Mouse (Mus musculus): ENCODE measurements around the gene Hoxc10. TPM values are rescaled to one million over a fixed set of nuclear protein-coding genes. Genes with fewer than 3 reads are reported as not detected.
A peak's percentile ranks its signal among the peaks of the same experiment; 100 is the strongest.

Gene Hoxc10
- polyA plus RNA-seq, 1 experiment from 2014 or later = 0.10 TPM

DNA sequence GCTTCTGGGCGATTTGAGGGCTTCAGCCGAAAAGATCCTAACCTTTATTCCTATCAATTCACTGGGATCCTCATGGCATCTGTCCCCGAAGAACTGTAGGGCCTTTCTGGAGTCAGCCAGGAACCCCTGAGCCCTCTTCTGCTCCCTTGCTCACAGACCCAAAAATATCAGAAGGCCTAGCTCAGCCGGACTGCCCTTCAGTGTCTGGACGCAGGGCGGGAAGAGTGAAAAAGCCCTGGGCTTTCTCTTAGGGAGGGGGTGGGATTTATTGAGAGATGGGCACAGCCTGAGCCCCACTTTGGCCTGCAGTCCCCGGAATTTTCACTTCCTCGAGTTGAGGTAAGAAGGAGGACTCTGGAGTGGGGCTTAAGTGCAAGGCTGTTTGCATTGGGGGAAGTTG, 3.3 kb upstream of the Hoxc10 start:
- WGBS = 2% methylated on average over 8 of the region's 8 CpGs
- Histone ChIP-seq H3K36me3 (no peaks in the 10 kb centered on the region), H3K27ac (no peak overlapping the region), H3K9me3 (no peaks in the 10 kb centered on the region), H3K27me3 (peaks cover 97% of the 10 kb centered on the region), H3K9ac (no peak overlapping the region), H3K4me1 (peaks cover 5% of the 10 kb centered on the region; the same call in 1 of the 2 replicates), H3K4me3 (no peak overlapping the region), H3K4me2 (no peak overlapping the region)
- no peak for ATAC-seq (ENCODE audit: insufficient number of reproducible peaks, insufficient read depth, low FRiP score, low TSS enrichment, low read depth)

DNA sequence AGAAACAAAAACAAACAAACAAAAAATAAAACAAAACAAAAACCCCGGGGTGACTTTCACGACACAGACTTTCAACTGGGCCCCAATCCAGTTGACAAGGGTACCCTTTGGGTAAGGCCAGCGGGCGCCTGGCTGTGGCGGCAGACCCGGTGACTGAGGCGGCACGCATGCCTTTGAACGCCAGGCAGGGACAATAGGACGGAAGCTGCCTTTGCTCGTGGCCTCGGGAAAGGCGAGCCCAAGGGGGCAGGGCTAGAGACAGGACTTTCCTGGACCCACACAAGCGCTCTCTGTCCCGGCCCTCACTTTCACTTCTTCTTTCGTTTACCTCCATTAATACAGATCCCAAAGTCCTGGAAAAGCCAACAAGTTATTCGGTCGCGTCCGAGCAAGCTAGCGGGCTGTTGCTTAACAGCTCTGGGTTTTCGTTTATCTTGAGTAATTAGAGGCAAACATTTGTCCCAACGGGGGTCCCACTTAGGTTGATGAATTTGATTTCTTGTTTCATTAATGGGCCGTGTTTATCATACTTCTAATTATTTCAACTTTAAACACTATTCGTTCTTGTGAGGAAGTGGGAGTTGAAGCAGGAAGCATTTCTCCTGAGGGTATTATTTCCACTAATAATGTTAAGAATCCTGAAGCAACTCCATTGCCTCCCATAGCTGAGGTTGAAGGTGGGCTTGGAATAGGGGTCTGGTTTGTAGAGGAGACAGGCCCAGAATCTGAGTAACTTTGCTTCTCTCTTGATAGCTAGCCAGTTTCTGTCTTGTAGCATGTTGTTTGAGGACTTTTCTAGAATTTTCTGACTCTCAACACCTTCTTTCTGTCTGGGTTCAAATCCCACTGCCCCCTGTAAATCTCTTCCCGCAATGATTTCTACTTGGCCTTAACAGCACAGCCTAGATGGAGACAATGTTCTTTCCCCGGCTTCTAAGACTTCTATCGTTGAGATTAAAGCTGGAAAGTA, 2.6 kb upstream of the Hoxc10 start:
- H3K4me2 ChIP-seq = no peak overlapping the region
- no peak overlapping the region for H3K9ac ChIP-seq
- no peak overlapping the region for H3K27ac ChIP-seq
- H3K27me3 ChIP-seq = peaks cover 97% of the 10 kb centered on the region
- peaks cover 5% of the 10 kb centered on the region; the same call in 1 of the 2 replicates for H3K4me1 ChIP-seq
- no peak for ATAC-seq (ENCODE audit: insufficient number of reproducible peaks, insufficient read depth, low FRiP score, low TSS enrichment, low read depth)
- H3K4me3 ChIP-seq = no peak overlapping the region
- 2% methylated on average over 28 of the region's 28 CpGs for WGBS
- no peaks in the 10 kb centered on the region for H3K36me3 ChIP-seq
- H3K9me3 ChIP-seq = no peaks in the 10 kb centered on the region

DNA sequence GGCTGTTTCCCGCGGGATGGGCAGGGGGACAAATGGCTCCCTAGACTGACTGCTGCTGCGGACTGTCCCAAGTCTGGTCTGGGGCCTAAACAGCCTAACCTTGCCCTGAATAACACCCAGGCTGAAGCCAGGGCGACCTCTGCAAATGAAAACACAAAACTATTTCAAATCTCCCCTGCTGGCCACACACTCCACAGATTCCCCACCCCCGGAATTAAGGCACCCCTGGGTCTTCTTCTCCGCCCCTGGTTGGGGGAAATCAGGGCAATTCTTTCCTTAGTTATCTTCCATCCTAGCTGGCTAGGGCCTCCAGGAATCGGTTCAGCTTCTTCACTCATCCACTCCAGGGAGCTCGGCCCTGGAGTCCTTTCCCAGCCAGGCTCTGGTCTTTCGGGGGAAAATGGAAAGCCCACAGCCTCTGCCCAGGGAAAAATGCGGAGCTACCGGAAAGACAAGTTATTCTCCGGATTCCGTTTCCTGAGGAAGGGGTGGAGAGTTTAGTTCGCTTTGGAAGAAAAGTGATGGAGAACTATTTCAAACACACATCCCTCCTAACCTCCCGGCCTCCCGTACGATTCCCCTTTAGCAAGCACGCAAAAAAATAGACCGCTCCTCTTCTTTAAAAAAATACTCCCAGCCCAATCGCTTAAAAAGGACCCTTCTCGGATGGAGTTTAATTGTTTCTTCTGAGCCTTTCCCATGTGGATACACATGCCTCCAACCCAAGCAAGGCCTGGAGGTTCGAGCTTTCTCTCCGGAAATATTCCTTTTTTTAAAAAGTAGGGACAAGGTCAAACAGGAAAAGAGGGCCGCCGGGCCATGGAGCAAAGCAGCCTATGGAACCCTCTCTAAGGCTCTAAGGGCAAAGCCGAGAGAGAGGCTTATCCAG, 1.3 kb upstream of the Hoxc10 start:
- WGBS = 2% methylated on average over 26 of the region's 26 CpGs
- H3K36me3 ChIP-seq = no peaks in the 10 kb centered on the region
- H3K4me3 ChIP-seq = no peak overlapping the region
- H3K9ac ChIP-seq = no peak overlapping the region
- no peak for ATAC-seq (ENCODE audit: insufficient number of reproducible peaks, insufficient read depth, low FRiP score, low TSS enrichment, low read depth)
- no peak overlapping the region for H3K4me2 ChIP-seq
- H3K9me3 ChIP-seq = no peaks in the 10 kb centered on the region
- no peak overlapping the region for H3K27ac ChIP-seq
- H3K27me3 ChIP-seq = peaks cover 97% of the 10 kb centered on the region
- H3K4me1 ChIP-seq = peaks cover 5% of the 10 kb centered on the region; the same call in 1 of the 2 replicates

DNA sequence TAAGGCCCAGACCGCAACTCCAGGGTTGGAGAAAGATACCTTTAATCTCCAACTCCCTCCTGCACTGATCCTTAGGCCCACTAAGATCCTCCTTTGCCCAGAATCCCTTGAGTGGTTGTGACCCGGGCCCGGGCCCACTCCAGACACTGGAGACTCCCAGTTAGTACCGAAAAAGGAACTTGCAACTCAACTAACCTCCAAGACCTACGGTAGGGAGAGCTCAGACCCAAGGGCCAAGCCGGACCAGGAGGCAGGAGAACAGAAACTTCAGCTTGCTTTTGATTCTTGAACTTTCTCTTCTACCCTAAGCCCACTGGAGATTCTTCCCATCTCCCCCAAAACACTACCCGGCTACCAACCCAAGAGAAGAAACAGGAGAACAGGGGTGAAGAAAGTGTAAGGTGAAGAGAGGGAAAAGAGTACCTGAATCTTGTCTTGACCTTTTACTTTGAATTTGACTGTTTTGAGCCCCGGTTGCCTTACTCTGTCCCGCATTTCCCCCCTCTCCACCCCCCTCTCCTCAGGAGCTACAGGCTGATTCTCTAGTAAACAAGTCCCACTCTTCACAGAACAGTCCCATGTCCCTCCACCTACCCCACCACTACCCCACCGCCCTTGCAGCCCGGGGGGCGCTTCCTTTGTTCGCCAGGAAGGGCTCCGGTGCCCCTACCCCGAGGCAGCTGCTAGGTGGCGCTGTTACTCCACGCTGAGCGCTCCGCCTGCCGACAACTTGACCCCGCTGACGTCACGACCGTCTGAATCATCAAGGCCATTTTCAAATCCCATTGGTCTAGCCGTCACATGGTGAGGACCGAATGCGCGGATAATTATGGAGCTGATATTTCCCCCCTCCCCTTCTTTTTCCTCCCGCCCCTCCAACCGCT, 462 bp upstream of the Hoxc10 start:
- H3K9me3 ChIP-seq = no peaks in the 10 kb centered on the region
- H3K4me2 ChIP-seq = peak overlapping the region; percentile 19; the same call in 1 of the 2 replicates
- ATAC-seq (ENCODE audit: insufficient number of reproducible peaks, insufficient read depth, low FRiP score, low TSS enrichment, low read depth) = no peak
- H3K36me3 ChIP-seq = no peaks in the 10 kb centered on the region
- H3K27ac ChIP-seq = no peak overlapping the region
- no peak overlapping the region for H3K9ac ChIP-seq
- H3K4me1 ChIP-seq = peaks cover 5% of the 10 kb centered on the region; the same call in 1 of the 2 replicates
- WGBS = 2% methylated on average over 30 of the region's 30 CpGs
- H3K4me3 ChIP-seq = peak overlapping the region; percentile 16; the same call in 1 of the 2 replicates
- peaks cover 97% of the 10 kb centered on the region for H3K27me3 ChIP-seq

DNA sequence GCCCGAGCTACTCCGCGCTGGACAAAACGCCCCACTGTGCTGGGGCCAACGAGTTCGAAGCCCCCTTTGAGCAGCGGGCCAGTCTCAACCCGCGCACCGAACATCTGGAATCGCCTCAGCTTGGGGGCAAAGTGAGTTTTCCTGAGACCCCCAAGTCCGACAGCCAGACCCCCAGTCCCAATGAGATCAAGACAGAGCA, 615 bp downstream of the Hoxc10 start, which contains the start of gene Hoxc5:
Gene Hoxc5, plus strand, starts transcription at position 132 of the 199 bp plus-strand sequence.
- no peaks in the 10 kb centered on the region for H3K36me3 ChIP-seq
- ATAC-seq (ENCODE audit: insufficient number of reproducible peaks, insufficient read depth, low FRiP score, low TSS enrichment, low read depth) = no peak
- 2% methylated on average over 12 of the region's 12 CpGs for WGBS
- peaks cover 99% of the 10 kb centered on the region for H3K27me3 ChIP-seq
- H3K4me3 ChIP-seq = peak within 1 kb of the TSS; percentile 16; the same call in 1 of the 2 replicates
- H3K4me2 ChIP-seq = peak within 1 kb of the TSS; percentile 19; the same call in 1 of the 2 replicates
- H3K9ac ChIP-seq = no peak within 1 kb of the TSS
- no peak within 1 kb of the TSS for H3K27ac ChIP-seq
- peaks cover 5% of the 10 kb centered on the region; the same call in 1 of the 2 replicates for H3K4me1 ChIP-seq
- no peaks in the 10 kb centered on the region for H3K9me3 ChIP-seq

DNA sequence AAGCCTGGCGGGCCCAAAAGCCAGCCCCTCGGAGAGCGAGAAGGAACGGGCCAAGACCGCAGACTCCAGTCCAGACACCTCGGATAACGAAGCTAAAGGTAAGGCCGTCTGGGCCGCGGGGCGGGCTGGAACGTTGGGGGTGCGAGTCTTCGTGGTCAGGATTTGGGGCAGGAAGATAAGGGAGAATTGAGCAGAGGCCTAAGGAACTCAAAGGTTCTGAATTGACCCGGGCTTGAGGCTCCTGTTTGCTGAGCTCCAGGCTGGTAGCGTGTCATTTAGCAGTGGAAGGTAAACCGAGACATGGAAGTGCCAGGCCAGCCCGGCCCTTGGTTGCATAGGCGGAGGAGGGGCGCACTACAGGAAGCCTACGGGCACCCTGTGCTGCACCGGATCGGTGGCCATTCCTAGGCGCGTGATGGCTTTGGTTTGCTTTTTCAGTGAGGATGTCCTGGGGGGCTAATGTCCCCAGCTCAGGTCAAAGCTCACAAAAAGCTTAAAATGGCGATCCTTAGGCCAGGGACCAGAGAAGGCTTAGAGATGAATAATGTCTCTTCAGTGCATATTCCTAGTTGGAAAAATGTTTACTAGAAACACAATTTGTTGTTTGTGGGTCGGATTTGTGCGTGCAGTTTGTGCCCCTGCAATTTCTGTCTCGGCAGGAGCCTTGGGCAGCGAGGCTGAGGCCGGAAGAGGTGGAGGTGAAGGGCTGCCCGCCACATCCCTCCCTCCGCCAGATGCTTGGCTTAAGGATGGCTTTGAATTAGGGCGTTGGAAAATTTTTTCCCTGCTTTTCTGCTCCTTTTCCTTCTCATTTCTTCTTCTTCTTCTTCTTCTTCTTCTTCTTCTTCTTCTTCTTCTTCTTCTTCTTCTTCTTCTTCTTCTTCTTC, 1.2 kb downstream of the Hoxc10 start:
- peaks cover 99% of the 10 kb centered on the region for H3K27me3 ChIP-seq
- no peak overlapping the region for H3K27ac ChIP-seq
- H3K36me3 ChIP-seq = no peaks in the 10 kb centered on the region
- 2% methylated on average over 34 of the region's 34 CpGs for WGBS
- H3K9ac ChIP-seq = no peak overlapping the region
- no peak overlapping the region for H3K4me3 ChIP-seq
- H3K4me1 ChIP-seq = peaks cover 5% of the 10 kb centered on the region; the same call in 1 of the 2 replicates
- no peak for ATAC-seq (ENCODE audit: insufficient number of reproducible peaks, insufficient read depth, low FRiP score, low TSS enrichment, low read depth)
- H3K4me2 ChIP-seq = no peak overlapping the region
- H3K9me3 ChIP-seq = no peaks in the 10 kb centered on the region

DNA sequence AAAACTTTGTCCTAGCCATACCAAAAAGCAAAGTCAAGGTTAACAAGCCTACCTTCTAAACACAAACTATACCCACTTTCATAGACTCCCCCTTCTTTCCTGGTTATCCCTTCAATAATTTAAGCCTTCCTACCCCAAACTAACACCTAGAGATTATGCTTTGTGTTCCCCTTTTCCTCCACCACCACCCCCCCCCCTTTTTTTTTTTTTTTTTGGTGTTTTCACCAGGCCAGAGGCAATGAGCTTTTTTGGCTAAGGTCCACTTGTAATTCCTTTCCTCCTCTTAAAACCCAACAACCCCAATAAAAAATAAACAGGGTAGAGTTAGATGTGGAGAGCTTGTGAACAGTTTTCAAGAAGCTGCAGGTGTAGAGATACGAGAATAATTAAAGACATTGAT, 2.7 kb downstream of the Hoxc10 start:
- no peaks in the 10 kb centered on the region for H3K9me3 ChIP-seq
- no peaks in the 10 kb centered on the region for H3K36me3 ChIP-seq
- peaks cover 99% of the 10 kb centered on the region for H3K27me3 ChIP-seq
- 34% methylated on average over 1 of the region's 1 CpGs for WGBS
- H3K4me3 ChIP-seq = no peak overlapping the region
- no peak overlapping the region for H3K4me2 ChIP-seq
- no peak overlapping the region for H3K27ac ChIP-seq
- no peak for ATAC-seq (ENCODE audit: insufficient number of reproducible peaks, insufficient read depth, low FRiP score, low TSS enrichment, low read depth)
- H3K9ac ChIP-seq = no peak overlapping the region
- peaks cover 5% of the 10 kb centered on the region; the same call in 1 of the 2 replicates for H3K4me1 ChIP-seq

DNA sequence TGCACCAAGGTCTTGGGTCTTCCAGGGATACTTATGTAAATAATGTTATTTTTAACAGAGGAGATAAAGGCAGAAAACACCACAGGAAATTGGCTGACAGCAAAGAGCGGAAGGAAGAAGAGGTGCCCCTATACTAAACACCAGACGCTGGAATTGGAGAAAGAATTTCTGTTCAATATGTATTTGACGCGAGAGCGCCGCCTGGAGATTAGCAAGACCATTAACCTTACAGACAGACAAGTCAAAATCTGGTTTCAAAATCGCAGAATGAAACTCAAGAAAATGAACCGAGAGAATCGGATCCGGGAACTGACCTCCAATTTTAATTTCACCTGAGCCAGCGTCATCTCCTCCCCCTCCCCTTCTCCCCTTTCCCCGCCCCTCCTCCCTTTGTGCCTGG, 4.1 kb downstream of the Hoxc10 start:
- Histone ChIP-seq H3K9me3 (no peaks in the 10 kb centered on the region), H3K27me3 (peaks cover 99% of the 10 kb centered on the region), H3K4me1 (peaks cover 5% of the 10 kb centered on the region; the same call in 1 of the 2 replicates), H3K4me3 (no peak overlapping the region), H3K4me2 (no peak overlapping the region), H3K9ac (no peak overlapping the region), H3K36me3 (no peaks in the 10 kb centered on the region), H3K27ac (no peak overlapping the region)
- no peak for ATAC-seq (ENCODE audit: insufficient number of reproducible peaks, insufficient read depth, low FRiP score, low TSS enrichment, low read depth)
- WGBS = 1% methylated on average over 12 of the region's 12 CpGs

DNA sequence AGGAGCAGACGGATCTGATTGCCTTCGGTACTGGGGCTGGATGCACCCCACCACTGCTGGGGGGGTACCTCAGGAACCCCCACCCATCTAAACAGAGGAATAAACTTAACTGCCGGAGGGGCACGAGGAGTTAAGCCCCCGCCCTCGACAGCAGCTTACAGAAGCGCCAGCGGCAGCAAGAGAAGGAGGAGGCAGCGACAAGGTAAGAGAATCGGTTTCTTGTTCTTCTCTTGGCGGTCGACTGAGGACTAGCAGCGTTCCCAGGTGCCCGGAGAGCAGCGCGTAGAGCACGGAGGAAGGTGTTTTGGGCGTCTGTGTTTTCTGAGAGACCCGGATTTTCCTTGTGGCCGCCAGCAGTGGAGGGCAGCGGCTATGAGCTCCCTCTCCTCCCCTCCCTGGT, 5.7 kb downstream of the Hoxc10 start:
- Histone ChIP-seq H3K27ac (no peak overlapping the region), H3K4me3 (no peak overlapping the region)
- 1% methylated on average over 21 of the region's 21 CpGs for WGBS

DNA sequence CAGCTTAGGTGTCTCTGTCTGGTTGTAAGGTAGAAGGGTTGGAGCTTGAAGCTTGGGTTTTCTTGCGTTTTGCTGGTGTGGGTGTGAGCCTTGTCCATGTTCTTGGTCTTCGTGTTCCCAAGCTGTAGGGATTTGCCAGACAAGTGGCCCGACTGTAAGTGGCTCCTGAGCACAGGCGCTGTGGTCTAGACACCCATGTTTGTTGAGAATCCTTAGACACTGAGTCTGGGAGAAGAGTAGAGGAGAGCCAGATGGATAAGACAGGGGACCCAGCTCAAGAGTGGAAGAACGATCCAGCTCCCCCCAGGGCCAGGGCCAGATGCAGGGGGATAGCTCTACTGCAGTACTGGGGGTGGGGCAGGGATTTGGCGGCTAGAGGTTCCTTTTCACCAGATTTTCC, 6.2 kb downstream of the Hoxc10 start:
- no peak overlapping the region for H3K4me3 ChIP-seq
- H3K27me3 ChIP-seq = peaks cover 99% of the 10 kb centered on the region
- H3K27ac ChIP-seq = no peak overlapping the region
- no peaks in the 10 kb centered on the region for H3K36me3 ChIP-seq
- no peaks in the 10 kb centered on the region for H3K9me3 ChIP-seq
- ATAC-seq (ENCODE audit: insufficient number of reproducible peaks, insufficient read depth, low FRiP score, low TSS enrichment, low read depth) = no peak
- 2% methylated on average over 6 of the region's 6 CpGs for WGBS
- no peak overlapping the region for H3K4me2 ChIP-seq
- no peak overlapping the region for H3K9ac ChIP-seq
- H3K4me1 ChIP-seq = no peaks in the 10 kb centered on the region

More for the DNA sequence above, 5.7 kb downstream of the Hoxc10 start:
- H3K9me3 ChIP-seq = no peaks in the 10 kb centered on the region
- H3K27me3 ChIP-seq = peaks cover 99% of the 10 kb centered on the region
- H3K9ac ChIP-seq = no peak overlapping the region
- no peak for ATAC-seq (ENCODE audit: insufficient number of reproducible peaks, insufficient read depth, low FRiP score, low TSS enrichment, low read depth)
- no peaks in the 10 kb centered on the region for H3K4me1 ChIP-seq
- no peaks in the 10 kb centered on the region for H3K36me3 ChIP-seq
- H3K4me2 ChIP-seq = no peak overlapping the region

All from embryonic facial prominence, embryonic 13.5 days (tissue).